Mouse (Mus musculus) hindbrain, embryonic 10.5 days (tissue): ENCODE results near the gene Pcbp4. TPM values are rescaled to one million over a fixed set of nuclear protein-coding genes. Genes with fewer than 3 reads are reported as not detected.

ENCODE experiments used
- DNase-seq: peaks from one replicate; pipeline ENCODE4 v3.0.0-alpha.2; 2017; ENCODE audit warnings: low spot score
- H3K27ac ChIP-seq: fragments of 300-500 bp; sonication (generic); 2 replicates; pipeline ENCODE4 v1.5.1; 2016; ENCODE audit warnings: mild to moderate bottlenecking, moderate library complexity
- H3K27me3 ChIP-seq: fragments of 300-500 bp; sonication (generic); 2 replicates; pipeline ENCODE4 v1.6.1; 2016; ENCODE audit warnings: mild to moderate bottlenecking; ENCODE audit not compliant: poor library complexity, insufficient read depth, severe bottlenecking
- H3K36me3 ChIP-seq: fragments of 300-500 bp; sonication (generic); 2 replicates; pipeline ENCODE4 v1.6.1; 2016; ENCODE audit warnings: mild to moderate bottlenecking, moderate library complexity
- H3K4me1 ChIP-seq: fragments of 300-500 bp; sonication (generic); replicated peaks from 2 replicates; pipeline ENCODE4 v1.6.1; 2016; ENCODE audit warnings: mild to moderate bottlenecking
- H3K4me3 ChIP-seq: fragments of 300-500 bp; sonication (generic); 2 replicates; pipeline ENCODE4 v1.5.1; 2016; ENCODE audit warnings: mild to moderate bottlenecking, moderate library complexity
- H3K9me3 ChIP-seq: fragments of 300-500 bp; sonication (generic); 2 replicates; pipeline ENCODE4 v1.6.1; 2016; ENCODE audit warnings: mild to moderate bottlenecking, moderate library complexity
- WGBS: fragments of 180-500 bp; shearing (Covaris S2); methylation state at CpG from one replicate; pipeline ENCODE4 v1.1.7; 2016; 5-methylcytosine and 5-hydroxymethylcytosine counted together
- polyA plus RNA-seq: library from polyadenylated mRNA; unstranded; fragments of >200 nt; fragmentation: Nextera tagmentation; extraction: Ambion mirVana; gene quantifications from 2 replicates; pipeline ENCODE4 v1.2.1, GENCODE M21; 2016

Pcbp4 gene
- polyA plus RNA-seq, 1 experiment from 2014 or later: 430 TPM

DNA sequence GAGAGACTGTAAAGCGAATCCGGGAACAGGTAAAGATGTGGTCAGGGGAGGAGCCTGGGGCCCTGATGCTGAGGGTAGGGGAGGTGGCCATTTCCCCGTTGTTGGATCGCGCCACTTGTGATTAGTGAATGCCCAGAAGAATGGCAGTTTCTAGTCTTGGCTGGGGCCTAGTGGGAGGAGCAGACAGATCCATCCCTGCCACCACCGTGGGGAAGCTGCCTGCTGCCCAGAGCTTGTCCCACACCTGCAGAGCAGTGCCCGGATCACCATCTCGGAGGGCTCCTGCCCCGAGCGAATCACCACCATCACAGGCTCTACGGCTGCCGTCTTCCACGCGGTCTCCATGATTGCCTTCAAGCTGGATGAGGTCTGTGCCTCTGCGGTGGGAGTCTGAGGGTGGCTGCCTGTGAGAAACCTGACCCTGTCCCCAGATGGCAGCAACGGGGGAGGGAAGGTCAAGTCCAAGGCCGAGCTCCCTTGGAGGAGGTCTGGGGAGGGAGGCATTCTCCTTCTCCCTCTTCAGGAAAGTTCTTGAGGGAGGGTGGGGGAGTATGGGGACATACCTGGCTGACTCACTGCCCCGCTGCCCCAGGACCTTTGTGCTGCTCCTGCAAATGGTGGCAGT is 7.4 kb downstream of the Pcbp4 start:
- 82% methylated on average over 18 of the region's 18 CpGs for WGBS
- peak overlapping the region; percentile 66; the same call in 1 of the 2 replicates for H3K27ac ChIP-seq
- no peak for DNase-seq
- no peaks in the 10 kb centered on the region for H3K9me3 ChIP-seq
- peaks cover 97% of the 10 kb centered on the region for H3K4me1 ChIP-seq
- H3K36me3 ChIP-seq: peaks cover 95% of the 10 kb centered on the region
- peak overlapping the region; percentile 2; the same call in 1 of the 2 replicates for H3K4me3 ChIP-seq
- peaks cover 28% of the 10 kb centered on the region for H3K27me3 ChIP-seq

DNA sequence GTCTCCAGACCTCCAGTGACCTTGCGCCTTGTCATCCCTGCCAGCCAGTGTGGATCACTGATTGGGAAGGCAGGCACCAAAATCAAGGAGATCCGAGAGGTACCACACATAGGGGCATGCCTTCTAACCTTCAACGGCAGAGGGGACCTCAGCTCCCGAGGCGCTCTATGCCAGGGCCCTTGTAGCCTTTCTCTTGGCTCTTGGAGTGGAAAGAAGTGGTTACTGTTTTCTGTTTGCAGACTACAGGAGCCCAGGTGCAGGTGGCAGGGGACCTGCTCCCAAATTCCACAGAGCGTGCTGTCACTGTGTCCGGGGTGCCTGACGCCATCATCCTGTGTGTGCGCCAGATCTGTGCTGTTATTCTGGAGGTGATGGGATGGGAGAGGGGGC is 7.9 kb downstream of the Pcbp4 start:
- H3K27ac ChIP-seq: no peak overlapping the region
- H3K4me1 ChIP-seq: peaks cover 97% of the 10 kb centered on the region
- peaks cover 100% of the 10 kb centered on the region for H3K36me3 ChIP-seq
- no peak for DNase-seq
- H3K9me3 ChIP-seq: no peaks in the 10 kb centered on the region
- H3K27me3 ChIP-seq: peaks cover 33% of the 10 kb centered on the region
- peak overlapping the region; percentile 2; the same call in 1 of the 2 replicates for H3K4me3 ChIP-seq
- WGBS: 95% methylated on average over 9 of the region's 9 CpGs

DNA sequence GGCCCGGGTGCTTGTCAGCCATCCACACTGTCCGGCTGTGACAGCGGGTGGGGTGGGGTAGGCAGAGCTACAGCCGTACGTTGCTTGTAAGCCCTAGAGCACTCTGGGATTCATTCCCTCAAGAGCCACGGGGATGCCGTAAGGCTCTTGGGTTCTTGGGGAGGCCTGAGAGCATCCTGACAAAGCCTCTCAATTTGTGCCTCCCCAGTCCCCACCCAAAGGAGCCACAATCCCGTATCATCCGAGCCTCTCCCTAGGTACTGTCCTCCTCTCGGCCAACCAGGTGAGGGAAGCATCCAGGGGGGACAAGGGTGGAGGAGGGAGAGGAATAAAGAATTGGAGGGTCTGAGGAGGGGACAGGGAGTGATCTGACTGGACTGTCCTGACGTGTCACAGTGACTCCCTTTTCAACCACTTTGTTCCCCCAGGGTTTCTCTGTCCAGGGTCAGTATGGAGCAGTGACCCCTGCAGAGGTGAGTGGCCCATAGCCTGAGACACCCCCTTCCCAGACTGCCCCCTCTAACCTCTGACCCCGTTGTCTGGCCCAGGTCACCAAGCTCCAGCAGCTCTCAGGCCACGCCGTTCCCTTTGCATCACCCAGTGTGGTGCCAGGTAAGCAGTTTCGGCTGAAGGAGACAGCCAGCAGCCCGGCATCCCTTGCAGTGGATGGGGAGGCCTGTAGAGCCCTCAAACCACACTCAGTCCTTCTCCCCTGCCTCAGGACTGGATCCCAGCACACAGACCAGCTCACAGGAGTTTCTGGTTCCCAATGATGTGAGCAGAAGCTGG is 8.7 kb downstream of the Pcbp4 start:
- H3K27ac ChIP-seq: no peak overlapping the region
- 81% methylated on average over 16 of the region's 16 CpGs for WGBS
- H3K4me3 ChIP-seq: no peak overlapping the region
- DNase-seq: no peak
- no peaks in the 10 kb centered on the region for H3K9me3 ChIP-seq
- peaks cover 89% of the 10 kb centered on the region for H3K4me1 ChIP-seq
- H3K27me3 ChIP-seq: peaks cover 36% of the 10 kb centered on the region
- H3K36me3 ChIP-seq: peaks cover 95% of the 10 kb centered on the region

DNA sequence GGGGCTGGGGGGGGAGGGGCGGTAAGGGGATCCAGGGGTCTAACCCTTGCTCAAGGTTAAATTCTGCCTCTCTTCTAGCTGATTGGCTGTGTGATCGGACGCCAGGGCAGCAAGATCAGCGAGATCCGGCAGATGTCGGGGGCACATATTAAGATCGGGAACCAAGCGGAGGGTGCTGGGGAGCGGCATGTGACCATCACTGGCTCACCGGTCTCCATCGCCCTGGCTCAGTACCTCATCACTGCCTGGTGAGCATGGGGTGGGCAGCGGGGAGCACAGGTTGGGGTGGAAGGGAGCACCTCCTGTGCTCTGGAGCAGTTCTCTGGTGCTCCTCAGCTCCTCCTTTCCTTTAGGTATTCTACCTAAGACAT is 9.3 kb downstream of the Pcbp4 start:
- H3K36me3 ChIP-seq: peaks cover 89% of the 10 kb centered on the region
- WGBS: 94% methylated on average over 12 of the region's 12 CpGs
- H3K4me1 ChIP-seq: peaks cover 83% of the 10 kb centered on the region
- no peak overlapping the region for H3K27ac ChIP-seq
- peaks cover 36% of the 10 kb centered on the region for H3K27me3 ChIP-seq
- H3K4me3 ChIP-seq: no peak overlapping the region
- no peaks in the 10 kb centered on the region for H3K9me3 ChIP-seq
- no peak for DNase-seq

DNA sequence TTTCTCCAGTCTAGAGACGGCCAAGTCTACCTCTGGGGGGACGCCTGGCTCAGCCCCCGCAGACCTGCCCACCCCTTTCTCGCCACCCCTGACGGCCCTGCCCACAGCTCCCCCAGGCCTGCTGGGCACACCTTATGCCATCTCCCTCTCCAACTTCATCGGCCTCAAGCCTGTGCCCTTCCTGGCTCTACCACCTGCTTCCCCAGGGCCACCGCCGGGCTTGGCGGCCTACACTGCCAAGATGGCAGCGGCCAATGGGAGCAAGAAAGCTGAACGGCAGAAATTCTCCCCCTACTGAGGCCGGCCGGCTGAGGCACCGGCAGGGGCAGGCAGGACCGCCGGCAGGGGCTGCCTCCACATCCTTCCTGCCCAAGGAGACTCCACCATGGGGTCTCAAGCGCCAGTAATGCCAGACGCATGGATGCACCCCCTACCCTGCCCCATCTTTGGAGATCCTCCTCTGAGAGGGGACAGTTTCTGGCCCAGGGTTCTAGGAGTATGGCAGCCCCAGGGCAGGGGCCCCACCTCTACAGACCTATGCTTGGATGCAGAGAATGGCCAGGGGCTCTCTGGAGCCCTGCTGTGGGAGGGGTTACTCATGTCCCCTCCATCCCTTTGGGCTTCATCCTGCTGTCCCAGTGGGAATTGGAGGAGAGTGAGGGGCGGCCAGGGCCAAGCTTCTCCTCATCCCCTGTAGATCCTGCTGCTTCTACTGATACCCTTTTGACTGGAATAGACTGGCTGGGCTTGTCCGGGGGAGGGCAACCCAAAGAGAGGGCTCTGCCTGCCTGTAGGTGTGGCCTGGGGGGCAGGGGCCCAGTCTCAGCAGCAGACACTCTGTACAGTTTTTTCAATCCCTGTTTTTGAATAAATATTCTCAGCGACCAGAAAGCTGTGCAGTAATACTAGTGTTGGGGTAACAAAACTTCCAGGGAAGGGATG is 10.3 kb downstream of the Pcbp4 start:
- Histone ChIP-seq H3K4me1 (peaks cover 74% of the 10 kb centered on the region), H3K4me3 (peak overlapping the region; percentile 7), H3K36me3 (peaks cover 80% of the 10 kb centered on the region), H3K27ac (no peak overlapping the region), H3K9me3 (no peaks in the 10 kb centered on the region), H3K27me3 (peaks cover 36% of the 10 kb centered on the region)
- 82% methylated on average over 21 of the region's 21 CpGs for WGBS
- DNase-seq: no peak

DNA sequence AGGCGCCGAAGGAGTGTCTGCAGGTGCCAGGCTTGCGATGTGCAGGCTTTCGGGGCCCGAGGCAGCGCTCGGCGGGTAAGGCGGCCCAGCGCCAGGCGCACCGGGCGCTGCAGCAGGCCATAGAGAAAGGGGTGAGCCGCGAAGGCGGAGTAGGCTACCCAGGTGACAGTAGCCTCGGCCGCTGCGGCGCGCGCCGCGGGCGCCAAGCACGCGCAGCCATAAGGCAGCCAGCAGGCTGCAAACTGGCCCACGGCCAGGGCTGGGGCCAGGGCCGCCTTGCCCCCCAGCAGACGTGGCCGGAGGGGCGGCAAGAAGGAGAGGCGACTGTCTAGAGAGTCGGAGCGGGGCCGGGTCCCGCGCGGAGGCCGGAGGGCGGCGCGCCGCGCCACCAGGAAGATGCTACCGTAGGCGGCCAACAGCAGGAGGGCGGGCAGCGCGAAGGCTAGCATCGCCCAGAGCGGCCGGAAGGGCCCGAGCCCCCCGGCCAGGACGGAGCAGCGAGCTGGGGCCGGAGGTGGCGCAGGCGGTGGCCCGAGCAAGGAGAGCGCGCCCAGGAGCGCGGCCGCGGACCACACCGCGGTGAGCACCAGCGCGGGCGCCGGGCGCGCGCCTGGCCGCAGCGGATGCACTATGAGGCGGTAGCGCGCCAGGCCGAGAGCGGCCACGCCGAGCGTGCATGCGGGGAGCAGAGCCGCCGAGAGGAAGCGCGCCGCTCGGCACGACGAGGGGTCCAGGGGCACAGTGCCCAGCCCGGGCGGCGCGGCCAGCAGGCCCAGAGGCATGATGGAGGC is 11.9 kb downstream of the Pcbp4 start:
- Histone ChIP-seq H3K27ac (peak overlapping the region; percentile 87), H3K36me3 (peaks cover 64% of the 10 kb centered on the region), H3K9me3 (no peaks in the 10 kb centered on the region), H3K4me1 (peaks cover 66% of the 10 kb centered on the region), H3K27me3 (peaks cover 40% of the 10 kb centered on the region), H3K4me3 (peak overlapping the region; percentile 61)
- WGBS: 1% methylated on average over 99 of the region's 99 CpGs
- peak; percentile 69 for DNase-seq

DNA sequence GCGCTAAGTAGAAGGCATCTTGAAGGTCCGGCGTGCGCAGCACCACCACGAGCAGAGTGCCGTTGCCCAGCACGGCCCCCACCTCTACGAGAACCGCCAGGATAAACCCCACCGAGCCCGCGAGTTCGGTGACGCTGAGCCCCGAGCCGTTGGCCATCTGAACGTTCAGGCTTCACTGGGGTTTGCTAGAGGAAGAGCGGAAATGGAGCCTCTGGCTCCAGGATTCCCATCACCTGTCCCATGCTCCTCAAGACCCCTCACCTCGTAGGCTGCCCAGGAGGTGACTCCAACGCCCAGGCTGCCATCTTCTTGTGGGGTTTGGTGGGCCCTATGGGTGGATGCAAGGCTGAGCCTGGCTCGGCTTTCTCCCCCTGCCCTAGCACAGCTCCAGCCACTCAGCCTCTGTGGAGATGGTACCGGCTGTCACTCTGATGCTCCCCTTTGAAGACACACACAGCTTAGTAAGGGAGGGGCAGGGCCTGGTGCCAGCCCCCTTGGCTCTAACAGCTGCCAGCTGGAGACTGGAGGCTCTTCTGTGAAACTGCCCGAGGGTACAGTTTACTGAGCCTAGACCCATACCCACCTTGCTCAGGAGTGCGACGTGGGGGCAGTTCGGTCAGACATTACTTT is 12.6 kb downstream of the Pcbp4 start, which contains the start of gene Gpr62:
TSS of gene Gpr62 (minus strand) at position 368 of the 630 bp plus-strand sequence.
- H3K36me3 ChIP-seq: peaks cover 57% of the 10 kb centered on the region
- H3K4me1 ChIP-seq: peaks cover 60% of the 10 kb centered on the region
- no peak for DNase-seq
- WGBS: 31% methylated on average over 26 of the region's 26 CpGs
- H3K4me3 ChIP-seq: peak within 1 kb of the TSS; percentile 61
- H3K27me3 ChIP-seq: peaks cover 42% of the 10 kb centered on the region
- H3K9me3 ChIP-seq: no peaks in the 10 kb centered on the region
- peak within 1 kb of the TSS; percentile 87 for H3K27ac ChIP-seq

DNA sequence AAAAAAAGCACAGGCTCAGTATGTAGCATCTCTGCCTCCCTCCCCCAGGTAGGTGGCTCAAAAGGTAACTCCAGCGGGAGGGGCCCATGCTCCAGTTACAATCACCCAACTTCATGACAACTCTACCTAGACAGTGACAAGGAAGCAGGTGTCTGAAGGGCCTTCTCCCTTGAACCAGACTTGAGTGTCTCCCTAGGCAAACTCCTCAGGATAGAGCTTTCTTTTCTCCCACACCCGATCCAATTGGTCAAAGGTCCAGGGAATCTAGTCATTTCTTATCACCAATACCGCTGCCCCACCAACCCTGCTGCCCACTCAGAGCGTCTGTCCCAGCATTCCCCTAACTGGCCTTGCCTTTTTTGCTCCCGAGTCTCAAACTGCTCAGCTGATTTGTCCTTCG is 13.6 kb downstream of the Pcbp4 start:
- no peak overlapping the region for H3K27ac ChIP-seq
- WGBS: 93% methylated on average over 6 of the region's 6 CpGs
- DNase-seq: no peak
- H3K36me3 ChIP-seq: peaks cover 46% of the 10 kb centered on the region
- H3K4me3 ChIP-seq: no peak overlapping the region
- H3K9me3 ChIP-seq: no peaks in the 10 kb centered on the region
- peaks cover 49% of the 10 kb centered on the region for H3K27me3 ChIP-seq
- peaks cover 58% of the 10 kb centered on the region for H3K4me1 ChIP-seq

DNA sequence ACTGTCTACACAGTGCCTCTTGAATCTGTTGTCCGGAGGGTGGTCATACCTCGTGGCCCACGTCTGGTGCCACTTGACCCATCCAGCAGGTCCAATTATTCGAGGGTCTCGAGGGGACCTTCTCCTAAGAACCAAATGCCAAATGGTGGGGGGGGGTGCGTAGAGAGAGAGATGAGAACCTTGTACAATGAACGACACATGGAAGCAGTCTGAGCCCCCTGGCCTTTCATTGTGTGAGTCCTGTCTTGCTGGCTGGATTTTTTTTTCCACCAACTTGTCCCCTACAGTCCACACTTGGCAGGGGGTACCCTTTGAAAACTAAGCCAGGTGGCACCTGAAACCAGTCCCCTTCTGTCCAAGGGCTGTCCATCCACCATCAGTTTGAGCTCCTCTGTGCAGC is 14.7 kb downstream of the Pcbp4 start:
- WGBS: 79% methylated on average over 7 of the region's 7 CpGs
- Histone ChIP-seq H3K4me3 (no peak overlapping the region), H3K27me3 (peaks cover 54% of the 10 kb centered on the region), H3K9me3 (no peaks in the 10 kb centered on the region), H3K36me3 (peaks cover 36% of the 10 kb centered on the region), H3K4me1 (peaks cover 60% of the 10 kb centered on the region), H3K27ac (no peak overlapping the region)
- no peak for DNase-seq

DNA sequence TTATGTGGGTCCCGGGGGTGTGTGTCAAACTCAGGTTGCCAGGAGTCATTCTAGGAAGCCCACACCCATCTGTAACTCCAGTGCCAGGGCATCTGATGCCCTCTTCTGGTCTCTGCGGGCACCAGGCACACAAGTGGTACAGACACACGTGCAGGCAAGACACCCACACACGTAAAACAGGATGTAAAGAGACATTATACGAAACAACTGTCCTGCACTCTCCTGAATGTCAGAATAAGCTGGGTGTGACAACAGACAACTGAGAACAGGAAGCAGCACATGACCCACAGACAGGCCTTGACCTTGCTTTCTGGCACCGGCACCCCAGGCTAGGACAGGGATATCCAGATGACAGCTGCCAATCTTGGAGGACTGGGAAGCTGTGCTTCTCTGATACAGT is 16.2 kb downstream of the Pcbp4 start:
- no peak overlapping the region for H3K27ac ChIP-seq
- H3K9me3 ChIP-seq: no peaks in the 10 kb centered on the region
- peaks cover 58% of the 10 kb centered on the region for H3K4me1 ChIP-seq
- 75% methylated on average over 6 of the region's 6 CpGs for WGBS
- H3K27me3 ChIP-seq: peaks cover 39% of the 10 kb centered on the region
- H3K4me3 ChIP-seq: no peak overlapping the region
- no peak for DNase-seq
- peaks cover 20% of the 10 kb centered on the region for H3K36me3 ChIP-seq

DNA sequence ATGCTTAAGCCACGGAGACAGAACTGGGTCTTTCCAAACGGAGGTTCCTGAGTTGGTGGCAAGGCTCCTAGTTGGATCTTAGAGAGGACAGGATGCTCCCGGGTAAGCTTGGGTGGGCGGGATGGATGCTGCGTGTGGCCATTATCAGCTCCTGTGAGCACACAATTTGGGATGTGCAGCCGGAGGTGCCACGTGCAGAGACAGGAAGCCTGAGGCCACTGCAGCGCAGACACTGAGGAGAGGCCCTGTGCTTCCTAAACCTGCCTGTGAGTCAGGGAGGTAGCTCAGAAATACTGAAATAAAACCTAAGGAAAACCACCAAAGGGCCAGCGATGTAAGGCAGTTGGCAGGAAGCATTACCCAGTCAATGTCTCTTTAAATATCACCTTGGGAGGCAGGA is 16.7 kb downstream of the Pcbp4 start:
- Histone ChIP-seq H3K36me3 (peaks cover 16% of the 10 kb centered on the region), H3K27ac (no peak overlapping the region; the same call in 1 of the 2 replicates), H3K27me3 (peaks cover 35% of the 10 kb centered on the region), H3K9me3 (no peaks in the 10 kb centered on the region), H3K4me3 (no peak overlapping the region), H3K4me1 (peaks cover 58% of the 10 kb centered on the region)
- 73% methylated on average over 9 of the region's 9 CpGs for WGBS
- DNase-seq: no peak
